Mouse (Mus musculus): Measurements from ENCODE around the gene Kcna3. TPM values are rescaled to one million over a fixed set of nuclear protein-coding genes. Genes with fewer than 3 reads are reported as not detected.
A peak's percentile ranks its signal among the peaks of the same experiment; 100 is the strongest.

Kcna3 gene
- total RNA-seq (2021): 0.74 and 2.9 TPM in 2 replicates
- long read RNA-seq, experiment 1: 0 reads
- long read RNA-seq, experiment 2: 0 reads

- peak; percentile 78 for DNase-seq
These were observed at the start of gene Kcna3 for GRCm38 (mm10) chr3:107035521-107036457. Kcna3 (plus strand) TSS chr3:107036169.

- DNase-seq: no peak
These were observed 44.6 kb upstream of the Kcna3 start for GRCm38 (mm10) chr3:106991334-106991733.

GRCm38 (mm10) chr3:106995347-106995746 is 40.6 kb upstream of the Kcna3 start:
- no peak for DNase-seq

- DNase-seq: no peak
These were observed 39.8 kb upstream of the Kcna3 start for GRCm38 (mm10) chr3:106996186-106996585.

- DNase-seq: no peak
These were observed 37.6 kb upstream of the Kcna3 start for GRCm38 (mm10) chr3:106998370-106998769.

GRCm38 (mm10) chr3:107000165-107000564 is 35.8 kb upstream of the Kcna3 start:
- no peak for DNase-seq

GRCm38 (mm10) chr3:107002249-107003123 is 33.5 kb upstream of the Kcna3 start:
- no peak for DNase-seq

- DNase-seq: no peak
These were observed 26.5 kb upstream of the Kcna3 start for GRCm38 (mm10) chr3:107009329-107010076.

- DNase-seq: no peak
These were observed 17.7 kb upstream of the Kcna3 start for GRCm38 (mm10) chr3:107018286-107018685.

GRCm38 (mm10) chr3:107031547-107031946 is 4.4 kb upstream of the Kcna3 start:
- no peak for DNase-seq

GRCm38 (mm10) chr3:107034776-107035175 is 1.2 kb upstream of the Kcna3 start:
- no peak for DNase-seq

- DNase-seq: peak; percentile 8
These were observed 580 bp downstream of the Kcna3 start for GRCm38 (mm10) chr3:107036458-107037039.

- no peak for DNase-seq
These were observed 1.1 kb downstream of the Kcna3 start for GRCm38 (mm10) chr3:107037105-107037504.

GRCm38 (mm10) chr3:107037536-107038155 is 1.7 kb downstream of the Kcna3 start:
- DNase-seq: no peak

- DNase-seq: no peak
These were observed 2.2 kb downstream of the Kcna3 start for GRCm38 (mm10) chr3:107038156-107038536.

- no peak for DNase-seq
These were observed 2.8 kb downstream of the Kcna3 start for GRCm38 (mm10) chr3:107038661-107039223.

GRCm38 (mm10) chr3:107039306-107039705 is 3.3 kb downstream of the Kcna3 start:
- no peak for DNase-seq

GRCm38 (mm10) chr3:107040408-107040807 is 4.4 kb downstream of the Kcna3 start:
- DNase-seq: no peak

- DNase-seq: no peak
These were observed 5.7 kb downstream of the Kcna3 start for GRCm38 (mm10) chr3:107041718-107042117.

GRCm38 (mm10) chr3:107061468-107061867 is 25.5 kb downstream of the Kcna3 start:
- DNase-seq: no peak

- no peak for DNase-seq
These were observed 26.8 kb downstream of the Kcna3 start for GRCm38 (mm10) chr3:107062771-107063170.
